Mouse (Mus musculus): ENCODE measurements around the gene Lrig1.

Lrig1 gene

GRCm38 (mm10) chr6:94618671-94619070, 81.3 kb downstream of the Lrig1 start:
- no peak for DNase-seq (ENCODE audit: low read depth, low spot score)

GRCm38 (mm10) chr6:94615936-94616335, 84.0 kb downstream of the Lrig1 start:
- no peak for DNase-seq (ENCODE audit: low read depth, low spot score)

- no peak for DNase-seq (ENCODE audit: low read depth, low spot score)
Observed at GRCm38 (mm10) chr6:94614346-94614745, 85.6 kb downstream of the Lrig1 start.

- DNase-seq (ENCODE audit: low read depth, low spot score) = no peak
Observed at GRCm38 (mm10) chr6:94613235-94613895, 86.6 kb downstream of the Lrig1 start.

- DNase-seq (ENCODE audit: low read depth, low spot score) = no peak
Observed at GRCm38 (mm10) chr6:94604546-94604945, 95.4 kb downstream of the Lrig1 start.

- no peak for DNase-seq (ENCODE audit: low read depth, low spot score)
Observed at GRCm38 (mm10) chr6:94604072-94604471, 95.9 kb downstream of the Lrig1 start.

- DNase-seq (ENCODE audit: low read depth, low spot score) = no peak
Observed at GRCm38 (mm10) chr6:94601811-94602210, 98.1 kb downstream of the Lrig1 start.

GRCm38 (mm10) chr6:94601101-94601500, 98.9 kb downstream of the Lrig1 start:
- no peak for DNase-seq (ENCODE audit: low read depth, low spot score)

- no peak for DNase-seq (ENCODE audit: low read depth, low spot score)
Observed at GRCm38 (mm10) chr6:94599016-94599415, 100.9 kb downstream of the Lrig1 start.

- DNase-seq (ENCODE audit: low read depth, low spot score) = no peak
Observed at GRCm38 (mm10) chr6:94598421-94598820, 101.5 kb downstream of the Lrig1 start.

GRCm38 (mm10) chr6:94596761-94597485, 103.0 kb downstream of the Lrig1 start:
- DNase-seq (ENCODE audit: low read depth, low spot score) = no peak

- DNase-seq (ENCODE audit: low read depth, low spot score) = no peak
Observed at GRCm38 (mm10) chr6:94596051-94596760, 103.8 kb downstream of the Lrig1 start.

- no peak for DNase-seq (ENCODE audit: low read depth, low spot score)
Observed at GRCm38 (mm10) chr6:94595206-94595605, 104.8 kb downstream of the Lrig1 start.

GRCm38 (mm10) chr6:94594711-94595110, 105.2 kb downstream of the Lrig1 start:
- DNase-seq (ENCODE audit: low read depth, low spot score) = no peak

GRCm38 (mm10) chr6:94594096-94594665, 105.8 kb downstream of the Lrig1 start:
- no peak for DNase-seq (ENCODE audit: low read depth, low spot score)

GRCm38 (mm10) chr6:94592710-94593109, 107.2 kb downstream of the Lrig1 start:
- DNase-seq (ENCODE audit: low read depth, low spot score) = no peak

GRCm38 (mm10) chr6:94592243-94592642, 107.7 kb downstream of the Lrig1 start:
- DNase-seq (ENCODE audit: low read depth, low spot score) = no peak

GRCm38 (mm10) chr6:94588365-94588764, 111.6 kb downstream of the Lrig1 start:
- DNase-seq (ENCODE audit: low read depth, low spot score) = no peak

GRCm38 (mm10) chr6:94584976-94585375, 115.0 kb downstream of the Lrig1 start:
- no peak for DNase-seq (ENCODE audit: low read depth, low spot score)

GRCm38 (mm10) chr6:94584147-94584695, 115.7 kb downstream of the Lrig1 start:
- DNase-seq (ENCODE audit: low read depth, low spot score) = no peak

GRCm38 (mm10) chr6:94582055-94582454, 117.9 kb downstream of the Lrig1 start:
- DNase-seq (ENCODE audit: low read depth, low spot score) = no peak

- DNase-seq (ENCODE audit: low read depth, low spot score) = no peak
Observed at GRCm38 (mm10) chr6:94577991-94578390, 122.0 kb downstream of the Lrig1 start.

Data from retina, adult 2 months (tissue).